Mouse (Mus musculus) heart, adult 18-20 months (tissue): ENCODE measurements at regions not wholly inside any gene's neighbourhood (a gene's known extent, or its start where the extent isn't known, plus 50 kb on each side); places are given as distances from the start of the nearest gene placed in this dataset.

Experiments
- DNase-seq, 2 experiments: peaks; one replicate each; pipeline ENCODE4 v3.0.0; 2021 to 2022; ENCODE audit warnings: mixed read lengths in 1 of 2

DNA sequence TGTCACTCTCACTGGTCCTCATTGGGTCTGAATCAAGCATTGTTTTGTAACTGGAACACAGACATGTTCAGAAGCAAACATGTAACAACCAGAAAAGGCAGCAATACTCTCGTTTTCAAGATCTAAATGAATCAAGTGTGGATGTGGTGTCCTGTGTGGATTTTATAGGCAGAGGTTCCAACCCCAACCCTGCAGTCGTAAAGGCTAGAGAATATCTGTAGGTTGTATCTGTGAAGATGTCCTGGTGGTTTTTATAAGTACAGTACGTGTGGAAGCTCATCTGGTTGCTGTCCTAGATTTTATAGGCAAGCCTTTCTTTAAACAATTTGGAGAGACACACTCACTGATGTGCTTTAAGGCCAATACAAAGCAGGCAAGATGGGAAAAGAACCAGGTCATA, 518.8 kb upstream of the Atp11b start:
- DNase-seq, result no peak

DNA sequence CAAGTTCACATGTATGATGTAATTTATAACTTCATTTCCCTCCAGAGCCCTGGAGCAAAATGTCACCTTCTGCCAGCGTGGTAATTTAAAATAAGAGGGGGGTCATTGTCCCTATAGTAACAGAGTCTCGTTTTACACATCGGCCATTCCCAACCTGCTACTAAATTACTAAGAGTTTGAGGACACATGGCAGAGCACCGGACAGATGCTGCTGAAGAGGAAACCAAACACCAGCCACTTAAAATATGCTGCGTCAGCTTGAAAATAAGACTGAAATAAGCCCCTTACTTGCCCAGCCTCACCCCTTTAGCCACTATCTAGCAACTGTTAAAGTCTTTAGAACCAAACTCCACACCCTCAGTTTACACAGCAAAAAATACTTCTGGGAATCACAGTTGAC, 518.1 kb upstream of the Atp11b start:
- DNase-seq, result no peak

DNA sequence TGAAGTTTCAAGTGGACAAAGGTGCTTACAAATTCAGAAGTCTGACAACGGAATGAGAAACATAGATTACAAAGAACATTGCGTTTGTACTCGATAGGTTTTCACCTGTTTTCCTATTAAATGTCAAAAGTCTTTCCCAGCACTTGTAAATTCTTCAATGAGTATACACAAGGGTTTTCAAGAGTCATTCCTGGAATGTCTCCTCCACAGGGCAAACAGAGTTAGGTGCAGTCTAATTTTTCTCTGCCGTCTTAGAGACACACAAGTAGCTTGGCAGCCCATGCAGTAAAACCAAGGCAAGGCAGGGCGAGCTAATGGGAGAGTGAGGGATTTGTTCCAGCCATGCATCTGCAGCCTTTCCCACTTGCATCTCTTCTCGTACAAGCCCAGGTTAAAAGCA, 516.6 kb upstream of the Atp11b start:
- no peak for DNase-seq

DNA sequence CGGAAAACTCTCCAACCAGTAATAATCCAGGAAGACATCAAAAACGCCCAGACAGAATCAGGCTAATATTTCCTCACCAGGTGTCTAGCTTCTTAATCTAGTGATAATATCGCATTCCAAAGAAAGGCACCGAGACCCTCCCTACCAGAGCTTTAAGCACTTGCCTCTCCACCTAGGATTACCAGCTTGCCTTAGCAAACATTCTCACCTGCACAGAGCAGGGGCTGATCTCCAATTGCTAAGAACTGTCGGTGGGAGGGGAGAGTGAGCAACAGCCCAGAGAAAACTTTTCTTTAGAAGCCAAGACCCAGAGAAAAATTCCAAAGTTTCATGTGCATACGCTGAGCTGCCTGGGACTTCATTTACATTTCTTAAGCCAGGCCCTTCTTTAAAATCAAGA, 511.6 kb upstream of the Atp11b start:
- DNase-seq, result no peak

DNA sequence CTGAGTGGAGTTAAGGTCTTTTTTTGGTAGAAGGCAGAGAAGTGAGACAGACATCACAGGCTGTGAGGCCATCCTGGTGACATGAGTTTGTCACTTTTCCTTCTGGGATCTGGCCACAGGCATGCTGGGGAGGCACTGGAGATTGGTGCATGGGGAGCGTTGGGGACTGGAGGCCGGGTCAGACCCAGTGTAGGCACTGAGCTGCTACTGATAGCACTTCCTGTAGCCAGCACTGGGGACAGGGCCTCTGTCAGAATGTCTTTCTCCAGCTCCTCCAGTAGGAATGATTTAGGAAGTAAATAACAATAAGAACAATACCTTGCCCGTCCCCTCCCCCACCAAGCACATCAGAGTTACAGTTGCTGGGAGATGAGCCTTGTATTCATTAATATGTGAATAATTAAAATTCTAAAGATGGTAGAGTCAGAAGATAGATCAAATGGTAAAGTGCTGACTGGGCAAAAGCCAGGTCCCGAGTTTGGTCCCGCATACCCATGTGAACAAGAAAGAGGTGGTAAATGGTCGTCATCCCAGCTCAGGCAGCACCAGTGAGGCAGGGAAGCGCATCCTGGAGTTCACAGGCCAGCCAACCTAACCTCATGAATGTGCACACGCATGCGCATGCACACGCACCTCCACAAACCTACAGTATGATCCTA, 510.9 kb upstream of the Atp11b start:
- DNase-seq, result no peak

DNA sequence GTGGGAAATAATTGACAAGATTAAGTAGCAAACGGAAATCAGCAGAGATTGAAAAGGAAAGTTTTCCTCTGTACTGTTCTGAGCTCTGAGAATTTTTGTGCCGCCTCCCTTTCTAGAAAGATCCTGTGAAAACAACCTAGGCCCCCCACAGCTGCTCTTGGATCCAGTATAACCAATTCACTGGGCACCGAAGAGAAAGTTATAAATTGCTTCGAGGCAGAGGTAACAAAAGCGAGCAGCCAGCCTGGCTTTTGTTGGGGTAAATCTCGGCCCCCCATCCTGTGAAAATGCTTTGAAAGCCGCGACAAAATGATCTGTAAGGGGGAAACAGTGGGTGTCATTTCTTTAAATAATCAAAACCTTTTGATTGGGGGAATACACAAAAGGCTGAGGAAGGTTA, 508.9 kb upstream of the Atp11b start:
- no peak for DNase-seq

DNA sequence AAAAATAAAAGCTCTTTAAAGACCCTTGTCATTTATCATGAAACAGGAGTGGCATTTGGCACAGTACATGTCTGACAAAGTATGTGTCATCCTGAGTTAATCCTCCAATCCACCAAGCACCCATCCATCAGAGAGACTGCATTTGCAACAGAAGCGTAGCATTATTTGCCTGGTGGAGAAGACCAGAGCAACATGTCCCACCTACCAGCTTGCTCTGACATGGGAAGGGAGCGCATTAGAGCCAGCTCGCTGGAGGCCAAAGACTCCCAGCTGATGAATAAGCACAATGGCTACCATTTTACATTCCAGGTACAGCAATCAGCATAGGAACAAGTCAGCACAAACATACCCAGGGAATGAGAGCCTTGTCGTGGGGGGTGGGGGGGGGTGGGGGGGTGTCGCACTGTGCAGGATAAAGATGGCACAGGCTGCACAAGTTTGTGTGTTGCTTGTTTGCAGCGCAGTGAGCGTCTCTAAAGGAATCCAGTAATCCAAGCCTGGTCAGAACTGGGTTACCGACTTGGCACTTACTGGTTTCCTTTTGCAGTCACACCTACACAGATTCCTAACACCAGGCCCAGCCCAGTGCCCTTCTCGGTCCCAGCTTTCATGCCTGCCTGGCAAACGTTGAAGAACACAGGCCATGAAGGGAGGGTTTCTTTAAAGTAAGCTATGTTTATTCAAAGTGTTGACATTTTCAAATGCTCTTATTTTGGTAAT, 507.8 kb upstream of the Atp11b start:
- no peak for DNase-seq

DNA sequence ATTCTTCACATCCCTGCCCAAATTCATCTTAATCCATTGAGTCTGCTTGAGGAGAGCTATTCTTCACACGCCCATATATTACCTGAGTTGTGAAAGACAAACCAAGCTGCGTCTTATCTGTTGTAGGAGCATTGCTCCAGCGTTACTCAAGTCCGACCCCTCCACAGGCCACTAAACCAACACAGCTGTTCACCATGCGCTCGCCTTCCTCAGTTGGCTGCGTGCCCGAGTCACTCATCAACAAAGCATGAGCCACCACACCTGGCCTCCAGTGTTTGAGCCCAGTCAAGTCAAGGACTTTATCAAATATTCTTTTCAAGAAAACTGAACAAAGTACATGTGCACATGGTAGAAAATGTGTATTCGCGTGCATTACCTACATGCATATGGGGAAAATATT, 504.7 kb upstream of the Atp11b start:
- DNase-seq, result peak in 1 of 2 experiments; percentile 12

DNA sequence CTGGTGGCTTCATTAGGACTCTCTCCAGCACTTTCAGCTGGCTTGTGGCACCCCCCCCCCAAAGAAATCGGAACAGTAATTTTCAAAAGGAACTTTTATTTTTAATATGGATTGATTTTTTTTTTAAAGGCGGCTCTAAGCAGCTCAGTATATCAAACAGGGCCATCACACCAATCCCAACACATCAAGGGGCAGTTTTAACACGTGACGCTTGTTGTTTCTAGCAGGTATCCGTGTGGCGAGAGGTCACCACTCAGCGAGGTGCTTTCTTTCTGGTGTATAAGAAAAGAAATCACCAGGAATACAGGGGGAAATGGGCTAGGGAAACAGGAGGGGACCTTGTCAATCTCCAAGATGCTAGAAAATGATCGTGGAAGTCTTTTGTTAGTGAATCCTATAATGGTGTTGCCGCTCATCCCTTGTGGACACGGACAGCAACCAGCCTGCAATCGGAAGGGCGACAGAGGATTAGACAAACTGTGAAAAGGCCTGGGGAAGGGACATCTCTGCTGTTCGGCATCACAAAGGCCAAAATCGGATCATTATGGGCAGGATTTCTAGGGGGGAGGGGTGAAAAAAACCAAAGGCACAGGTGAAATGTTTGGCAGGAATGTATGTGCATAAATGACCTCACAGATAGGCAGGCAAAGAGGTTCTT, 503.7 kb upstream of the Atp11b start:
- DNase-seq, result no peak

DNA sequence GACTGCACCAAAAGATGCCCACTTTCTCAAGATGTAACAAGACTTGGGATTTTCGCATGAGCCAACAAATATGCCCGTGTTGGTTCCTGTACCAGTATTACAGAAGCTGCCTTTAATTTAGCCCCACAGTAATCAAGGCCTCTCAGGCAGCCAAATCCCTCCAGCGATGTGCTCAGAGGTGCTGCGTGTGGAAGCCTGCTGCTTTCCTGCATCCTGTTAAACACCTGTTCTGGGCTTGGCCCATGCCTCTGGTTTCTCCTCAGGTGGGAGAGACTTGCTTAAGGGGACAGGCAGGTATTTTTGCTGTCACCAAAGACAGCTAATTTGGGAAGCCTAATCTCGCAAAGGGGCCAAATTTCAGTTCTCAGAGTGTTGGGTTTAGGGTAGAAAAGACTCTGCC, 500.0 kb upstream of the Atp11b start:
- no peak for DNase-seq

DNA sequence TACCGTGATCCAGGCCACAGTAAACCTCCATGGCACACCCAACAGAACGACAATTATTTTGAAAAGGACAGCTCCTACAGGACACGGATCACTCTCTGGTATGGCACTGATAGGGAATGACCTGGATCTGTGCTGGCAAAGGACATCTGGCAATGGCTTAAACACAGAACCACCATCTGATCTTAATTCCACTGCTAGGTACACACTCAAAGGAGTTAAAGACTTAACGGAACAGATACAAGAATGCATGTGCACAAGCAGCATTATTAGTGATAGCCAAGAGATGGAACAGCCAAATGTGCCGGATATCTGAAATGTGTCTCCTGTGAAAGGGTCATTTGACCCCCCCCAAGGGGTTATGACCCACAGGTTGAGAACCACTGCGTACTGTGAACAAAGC, 493.0 kb upstream of the Atp11b start:
- no peak for DNase-seq

DNA sequence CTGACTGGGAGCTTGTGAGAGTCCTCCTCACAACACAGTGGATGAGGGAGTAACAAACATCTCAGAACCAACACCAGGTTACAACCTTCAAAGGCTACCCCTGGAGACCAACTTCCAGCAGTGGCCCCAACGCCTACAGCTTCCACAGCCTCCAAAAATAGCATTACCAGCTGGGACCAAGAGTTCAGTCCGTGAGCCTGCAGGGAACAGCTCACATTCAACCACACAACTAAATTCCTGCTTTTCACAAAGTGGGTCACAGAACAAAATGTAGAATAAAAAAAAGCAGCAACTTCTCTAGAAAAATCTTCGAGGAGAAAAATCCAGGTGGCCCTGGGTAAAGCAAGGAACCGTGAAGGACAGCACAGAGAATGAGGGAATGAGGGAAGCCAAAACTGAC, 485.0 kb upstream of the Atp11b start:
- no peak for DNase-seq

DNA sequence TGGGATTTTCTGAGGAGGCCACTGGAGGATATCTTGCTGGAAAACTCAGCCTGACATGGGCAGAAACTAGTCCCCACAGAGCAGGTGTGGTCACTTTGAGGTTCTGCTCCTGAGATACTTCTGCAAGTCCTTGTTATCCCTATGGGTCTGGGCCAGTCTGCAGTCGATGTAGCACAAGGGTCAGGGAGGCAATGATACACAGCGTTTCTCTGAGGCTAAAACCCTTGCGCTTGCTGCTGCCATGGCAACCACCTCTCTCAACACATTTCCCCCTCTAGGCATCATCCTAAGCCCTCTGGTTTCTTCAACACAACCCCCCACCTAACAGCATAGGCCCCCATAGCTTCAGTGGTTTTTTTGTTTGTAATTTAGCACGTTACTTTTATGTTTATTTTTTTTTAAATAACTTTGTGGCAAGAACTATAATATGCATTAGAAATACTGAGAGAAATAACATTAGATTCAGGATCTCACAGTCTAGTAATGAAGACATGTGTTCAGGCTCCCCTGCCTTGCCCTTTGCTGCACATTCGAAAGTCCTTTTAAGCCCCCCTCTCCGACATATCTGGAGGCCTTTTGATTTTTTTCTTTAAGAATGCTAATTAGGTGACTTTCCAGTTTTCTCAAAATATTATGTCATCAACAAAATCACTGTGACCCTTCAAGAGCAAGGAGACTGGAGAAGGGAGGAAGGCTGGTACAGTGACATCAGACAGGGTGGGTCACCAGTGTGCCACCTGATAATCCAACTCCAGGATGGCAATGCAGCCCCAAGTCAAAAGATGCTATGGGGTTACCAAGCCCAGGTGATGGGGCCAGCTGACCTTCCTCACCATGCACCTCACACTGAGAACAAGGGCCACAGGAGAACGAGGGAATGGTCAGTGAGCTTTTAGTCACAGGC, 483.7 kb upstream of the Atp11b start:
- no peak for DNase-seq

DNA sequence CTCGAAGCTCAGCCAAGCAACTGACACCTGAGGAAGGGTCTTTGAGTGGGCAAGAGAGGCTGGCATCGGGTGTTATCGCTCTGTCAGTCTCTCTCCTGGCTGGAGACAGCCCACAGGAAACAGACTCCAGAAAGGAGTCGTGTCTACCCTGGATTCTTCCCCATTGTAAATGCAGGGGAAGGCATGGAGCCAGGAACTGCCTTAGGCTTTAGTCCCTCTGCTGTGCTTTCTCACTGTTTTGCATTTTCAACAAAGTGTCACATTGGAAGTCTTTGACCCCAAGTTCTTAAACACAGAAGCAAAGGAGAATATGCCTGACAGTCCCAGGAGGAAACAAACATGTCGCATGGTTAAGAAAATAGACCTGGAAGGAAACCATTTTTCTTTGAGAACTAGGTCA, 480.4 kb upstream of the Atp11b start:
- no peak for DNase-seq

DNA sequence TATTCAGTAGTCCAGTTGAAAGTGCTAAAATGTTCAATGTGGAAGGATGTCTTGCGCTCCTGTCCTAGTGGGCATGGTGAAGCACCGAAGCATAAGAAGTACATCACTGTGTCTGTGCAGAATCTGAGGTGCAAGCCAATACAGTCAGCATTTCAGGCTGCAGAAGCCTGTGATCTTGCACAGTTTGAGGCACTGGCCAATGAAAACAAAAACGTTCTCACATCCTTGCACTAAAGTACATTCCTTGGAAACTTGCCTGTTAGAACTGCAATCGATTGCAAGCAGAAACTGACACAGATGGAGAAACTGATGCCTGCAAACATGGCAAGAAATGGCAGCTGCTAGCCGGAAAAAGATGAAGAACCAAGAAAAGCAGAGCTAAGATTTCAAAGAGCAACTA, 472.9 kb upstream of the Atp11b start:
- no peak for DNase-seq

DNA sequence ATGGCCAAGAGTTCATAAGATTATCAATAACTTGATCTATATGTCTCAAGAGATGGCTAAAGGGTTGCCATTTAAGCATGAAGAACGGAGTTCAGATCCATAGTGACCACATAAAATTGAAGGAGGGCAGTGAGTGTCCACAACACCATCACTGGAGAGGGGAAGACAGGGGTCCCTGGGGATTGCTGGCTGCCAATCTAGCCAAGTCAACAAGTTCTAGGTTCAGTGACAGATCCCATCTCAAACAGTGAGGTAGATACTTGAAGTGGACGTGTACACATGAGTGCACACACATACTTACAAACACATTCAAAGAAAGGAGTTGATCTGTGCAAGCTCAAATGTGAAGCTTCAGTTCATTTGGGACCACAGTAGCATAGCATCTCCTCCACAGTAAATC, 471.8 kb upstream of the Atp11b start:
- DNase-seq, result no peak

DNA sequence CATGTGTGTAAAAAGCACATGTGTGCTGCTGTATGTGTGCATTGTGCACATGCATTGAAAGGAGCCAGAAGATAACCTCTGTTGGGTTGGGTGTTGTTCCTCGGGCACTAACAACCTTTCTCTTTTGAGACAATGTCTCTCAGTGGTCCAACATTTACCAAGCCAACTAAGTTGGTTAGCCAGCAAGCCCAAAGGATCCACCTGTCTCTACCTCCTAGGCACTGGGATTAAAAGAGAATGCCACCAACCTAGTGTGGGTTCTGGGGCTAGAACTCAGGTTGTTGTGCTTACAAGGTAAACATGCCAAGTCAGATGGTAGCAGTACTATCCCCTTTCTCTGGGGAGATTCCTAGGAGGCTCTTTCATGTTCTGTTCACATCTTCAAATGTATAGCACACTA, 459.1 kb upstream of the Atp11b start:
- no peak for DNase-seq

DNA sequence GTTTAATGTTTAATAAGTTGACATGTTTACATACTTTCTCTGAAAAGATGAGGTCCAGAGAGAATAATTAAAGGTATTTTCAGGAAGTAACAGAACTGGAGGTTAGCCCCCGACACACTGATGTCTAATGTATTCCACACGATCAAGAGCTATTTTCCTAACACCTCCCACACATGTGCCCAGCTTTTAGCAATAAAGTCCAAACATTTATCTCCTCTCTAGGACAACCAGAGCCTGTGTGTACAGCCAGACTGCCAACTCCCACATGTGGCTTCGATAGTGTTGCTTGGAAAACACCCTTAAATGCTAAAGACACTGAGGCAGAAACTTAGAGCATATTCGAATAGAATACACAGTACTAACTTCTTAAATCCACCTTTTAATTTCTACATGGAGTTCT, 458.2 kb upstream of the Atp11b start:
- DNase-seq, result no peak

DNA sequence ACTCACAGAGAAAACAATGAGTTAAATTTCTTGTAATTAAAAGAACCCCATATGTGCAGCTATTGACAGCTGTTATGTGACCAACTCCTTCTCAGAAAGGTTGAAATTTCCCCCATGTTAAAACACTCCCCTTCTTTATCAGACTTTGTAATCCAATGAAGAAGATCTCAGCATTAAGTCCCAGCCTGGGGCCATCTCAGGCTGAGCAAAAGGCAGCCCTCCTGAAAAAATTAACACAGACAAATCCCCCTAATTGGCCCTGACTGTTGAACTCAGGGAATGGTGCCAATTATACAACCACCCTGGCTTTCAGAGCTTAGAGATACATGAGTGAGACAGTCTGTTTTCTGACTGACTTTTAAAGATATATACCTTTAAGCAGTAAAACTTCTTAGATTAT, 454.9 kb upstream of the Atp11b start:
- no peak for DNase-seq

DNA sequence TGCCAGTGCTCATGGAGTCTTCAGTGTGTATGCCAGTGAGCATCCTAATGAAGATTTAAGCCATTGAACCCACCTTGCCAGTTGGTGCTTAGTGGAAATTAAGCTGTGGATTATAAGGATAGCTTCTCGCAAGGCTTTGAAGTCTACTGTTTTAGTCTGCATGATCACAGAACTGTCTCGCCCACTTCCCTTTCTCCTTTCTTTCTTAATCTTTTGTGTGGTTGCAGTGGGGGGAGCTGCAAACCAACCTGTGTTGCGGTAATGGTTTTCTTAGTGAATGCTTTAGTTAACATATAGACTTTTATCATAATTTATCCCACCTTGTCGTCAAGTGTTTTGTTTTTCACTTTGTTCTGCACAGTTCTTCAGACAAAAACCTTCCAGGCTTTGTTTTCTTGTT, 447.9 kb upstream of the Atp11b start:
- DNase-seq, result no peak

DNA sequence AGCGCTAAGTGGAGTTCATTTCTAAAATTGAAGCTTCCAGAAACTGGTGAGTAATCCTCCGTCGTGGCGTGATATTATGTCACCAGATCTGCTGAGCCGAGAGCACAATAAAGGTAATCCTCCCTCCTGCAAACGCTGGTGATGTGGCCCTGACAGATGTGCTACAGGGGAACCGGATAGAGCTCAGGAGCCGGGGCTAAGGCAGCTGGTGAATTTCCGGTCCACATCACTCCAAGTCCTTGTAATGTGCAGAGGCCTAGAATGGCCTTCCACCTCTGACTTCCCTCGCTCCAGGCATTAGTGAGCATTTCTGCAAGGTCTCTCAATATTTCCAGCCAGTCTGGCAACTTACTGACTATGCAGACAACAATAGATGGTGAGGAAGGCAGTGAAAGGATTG, 439.7 kb upstream of the Atp11b start:
- DNase-seq, result no peak

DNA sequence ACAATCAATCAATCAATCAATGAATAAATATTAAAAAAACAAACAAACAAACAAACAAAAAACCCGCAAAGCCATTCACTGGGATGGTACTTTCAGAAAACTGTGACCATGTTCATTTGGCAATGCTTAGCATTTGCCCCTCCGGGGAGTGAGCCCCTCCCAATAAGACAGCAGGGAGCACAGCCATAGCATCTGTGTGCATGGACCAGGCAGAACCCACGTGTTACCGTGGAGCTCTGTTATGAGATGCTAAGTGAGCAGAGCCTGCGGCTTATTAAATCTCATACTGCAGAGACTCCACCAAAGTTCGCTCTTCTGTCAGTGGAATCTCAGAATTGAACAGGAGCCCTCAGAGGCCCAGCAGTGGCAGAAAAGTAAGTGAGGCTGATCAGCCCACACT, 438.7 kb upstream of the Atp11b start:
- no peak for DNase-seq

DNA sequence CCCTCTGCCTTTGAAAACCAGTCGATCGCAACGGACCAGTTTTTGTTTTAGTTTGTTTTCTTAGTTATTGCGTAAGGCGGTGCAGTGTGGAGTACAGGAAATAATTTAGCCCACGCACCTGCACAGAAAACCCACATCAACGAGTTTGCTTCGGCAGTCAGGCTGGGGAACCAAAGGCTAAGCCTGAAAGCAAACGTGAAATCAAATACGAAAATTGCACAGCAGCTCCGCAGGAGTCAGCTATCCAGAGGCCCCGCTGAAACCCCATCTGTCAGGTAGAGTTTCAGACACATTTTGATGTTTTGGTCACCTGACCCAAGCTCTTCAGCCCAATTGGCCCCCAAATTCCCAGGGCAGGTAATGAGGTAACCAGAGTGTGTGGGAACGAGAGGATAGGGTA, 435.6 kb upstream of the Atp11b start:
- no peak for DNase-seq
